28 mouse cellular contexts compared by ENCODE assay signal in genomic region chr13:20723326-20724120, GRCm38 (mm10).
"Had no signal": no experiment of that assay in that cellular context is flagged by ENCODE, and none has a peak within 500 bp of the region (broad histone marks: within the 10 kb centered on the region; RNA-seq: fewer than 3 reads in every experiment).

No protein-coding gene starts in this region.

- H3K4me3 ChIP-seq: heart, adult 2 months; heart, embryonic 13.5 days; heart, embryonic 15.5 days; hindbrain, embryonic 13.5 days; hindbrain, embryonic 15.5 days; kidney, embryonic 15.5 days; left cerebral cortex, adult 2 months; limb, embryonic 10.5 days; limb, embryonic 12.5 days; liver, embryonic 13.5 days; liver, embryonic 15.5 days had no signal

- H3K36me3 ChIP-seq: heart, embryonic 13.5 days; heart, embryonic 15.5 days; hindbrain, embryonic 13.5 days; hindbrain, embryonic 15.5 days; kidney, embryonic 15.5 days; limb, embryonic 10.5 days; limb, embryonic 12.5 days; liver, embryonic 13.5 days; liver, embryonic 15.5 days had no signal

- H3K27ac ChIP-seq: heart, adult 2 months; heart, embryonic 13.5 days; heart, embryonic 15.5 days; hindbrain, embryonic 13.5 days; hindbrain, embryonic 15.5 days; hindbrain, postnatal 0 days; kidney, embryonic 15.5 days; kidney, postnatal 0 days; left cerebral cortex, adult 2 months; limb, embryonic 10.5 days; limb, embryonic 12.5 days; liver, embryonic 13.5 days; liver, embryonic 15.5 days had no signal

- DNase-seq: gastrocnemius, postnatal 36 days; heart, adult 11 months; heart, adult 2 months; heart, postnatal 14 days; heart, postnatal 36 days; kidney, adult 11 months; kidney, adult 2 months; kidney, adult 9 months; kidney, postnatal 14 days; kidney, postnatal 36 days; liver; liver, embryonic 13.5 days; liver, postnatal 0 days; lung, adult 2 months had no signal

- H3K4me1 ChIP-seq: heart, embryonic 13.5 days; heart, embryonic 15.5 days; hindbrain, embryonic 13.5 days; hindbrain, embryonic 15.5 days; kidney, embryonic 15.5 days; limb, embryonic 10.5 days; limb, embryonic 12.5 days; liver, embryonic 13.5 days; liver, embryonic 15.5 days had no signal

- H3K4me2 ChIP-seq: heart, embryonic 11.5 days; heart, embryonic 13.5 days; heart, embryonic 15.5 days; hindbrain, embryonic 13.5 days; hindbrain, embryonic 15.5 days; kidney, embryonic 15.5 days; limb, embryonic 12.5 days; liver, embryonic 11.5 days; liver, embryonic 13.5 days; liver, embryonic 15.5 days had no signal

- H3K27me3 ChIP-seq: heart, embryonic 13.5 days; heart, embryonic 15.5 days; hindbrain, embryonic 13.5 days; hindbrain, embryonic 15.5 days; kidney, embryonic 15.5 days; limb, embryonic 12.5 days; liver, embryonic 13.5 days; liver, embryonic 15.5 days had no signal

- ATAC-seq: hindbrain, postnatal 0 days; intestine, embryonic 16.5 days; liver, postnatal 0 days had no signal

- H3K9me3 ChIP-seq: heart, embryonic 13.5 days; heart, embryonic 15.5 days; hindbrain, embryonic 13.5 days; hindbrain, embryonic 15.5 days; kidney, embryonic 15.5 days; limb, embryonic 10.5 days; limb, embryonic 12.5 days; liver, embryonic 13.5 days; liver, embryonic 15.5 days had no signal

- H3K9ac ChIP-seq: heart, embryonic 13.5 days; heart, embryonic 15.5 days; hindbrain, embryonic 13.5 days; hindbrain, embryonic 15.5 days; kidney, embryonic 15.5 days; limb, embryonic 12.5 days; liver, embryonic 13.5 days; liver, embryonic 15.5 days; liver, postnatal 0 days had no signal
